Mouse (Mus musculus) liver, embryonic 15.5 days (tissue): ENCODE measurements at regions not wholly inside any gene's neighbourhood (a gene's known extent, or its start where the extent isn't known, plus 50 kb on each side); places are given as distances from the start of the nearest gene placed in this dataset.
A peak's percentile ranks its signal among the peaks of the same experiment; 100 is the strongest.

Experiments used
- ATAC-seq: fragments of 200-750 bp; cut with Nextera tagmentation; 2 replicates; pipeline ENCODE4 v1.8.0; 2017; ENCODE audit warnings: moderate number of reproducible peaks, mild to moderate bottlenecking, moderate library complexity; ENCODE audit not compliant: insufficient read depth
- H3K27ac ChIP-seq: fragments of 300-500 bp; sonication (generic); replicated peaks from 2 replicates; pipeline ENCODE4 v1.5.1; 2015; ENCODE audit warnings: mild to moderate bottlenecking, inconsistent platforms
- H3K27me3 ChIP-seq: fragments of 300-500 bp; sonication (generic); 2 replicates; pipeline ENCODE4 v1.6.1; 2015; ENCODE audit warnings: mild to moderate bottlenecking, inconsistent platforms
- H3K36me3 ChIP-seq: fragments of 300-500 bp; sonication (generic); replicated peaks from 2 replicates; pipeline ENCODE4 v1.6.1; 2015; ENCODE audit warnings: moderate library complexity, mild to moderate bottlenecking, inconsistent platforms
- H3K4me1 ChIP-seq: fragments of 300-500 bp; sonication (generic); replicated peaks from 2 replicates; pipeline ENCODE4 v1.6.1; 2015; ENCODE audit warnings: inconsistent platforms
- H3K4me2 ChIP-seq: fragments of 300-500 bp; sonication (generic); 2 replicates; pipeline ENCODE4 v1.6.1; 2015; ENCODE audit warnings: moderate library complexity, mild to moderate bottlenecking, inconsistent platforms
- H3K4me3 ChIP-seq: fragments of 300-500 bp; sonication (generic); replicated peaks from 2 replicates; pipeline ENCODE4 v1.5.1; 2015; ENCODE audit warnings: mild to moderate bottlenecking, inconsistent platforms
- H3K9ac ChIP-seq: fragments of 300-500 bp; sonication (generic); 2 replicates; pipeline ENCODE4 v1.6.1; 2015; ENCODE audit warnings: moderate library complexity, mild to moderate bottlenecking, inconsistent platforms
- H3K9me3 ChIP-seq: fragments of 300-500 bp; sonication (generic); replicated peaks from 2 replicates; pipeline ENCODE4 v1.6.1; 2016; ENCODE audit warnings: inconsistent platforms
- WGBS: fragments of 180-500 bp; shearing (Covaris S2); methylation state at CpG from one replicate; pipeline ENCODE4 v1.1.7; 2015; ENCODE audit warnings: mixed read lengths; ENCODE audit not compliant: insufficient replicate concordance; 5-methylcytosine and 5-hydroxymethylcytosine counted together

GRCm38 (mm10) chr6:100120017-100120944 is 167.0 kb downstream of the Rybp start:
- no peaks in the 10 kb centered on the region for H3K36me3 ChIP-seq
- no peak overlapping the region for H3K4me3 ChIP-seq
- H3K9ac ChIP-seq: no peak overlapping the region
- WGBS: 65% methylated on average over 16 of the region's 16 CpGs
- H3K4me2 ChIP-seq: no peak overlapping the region
- no peak for ATAC-seq
- 0 out of 2 replicates have a peak, but pooled peaks cover 3% of the 10 kb centered on the region for H3K27me3 ChIP-seq
- H3K4me1 ChIP-seq: no peaks in the 10 kb centered on the region
- no peaks in the 10 kb centered on the region for H3K9me3 ChIP-seq
- H3K27ac ChIP-seq: no peak overlapping the region

- Histone ChIP-seq H3K36me3 (no peaks in the 10 kb centered on the region), H3K9ac (no peak overlapping the region), H3K27me3 (0 out of 2 replicates have a peak, but pooled peaks cover 3% of the 10 kb centered on the region), H3K27ac (no peak overlapping the region), H3K4me3 (no peak overlapping the region), H3K4me2 (no peak overlapping the region), H3K9me3 (no peaks in the 10 kb centered on the region), H3K4me1 (0 out of 2 replicates have a peak, but pooled peaks cover 2% of the 10 kb centered on the region)
- no peak for ATAC-seq
- WGBS: 64% methylated on average over 3 of the region's 3 CpGs
These were observed 170.2 kb downstream of the Rybp start for GRCm38 (mm10) chr6:100117084-100117483.

GRCm38 (mm10) chr6:100113393-100114137 is 173.7 kb downstream of the Rybp start:
- no peak overlapping the region for H3K27ac ChIP-seq
- no peak overlapping the region for H3K9ac ChIP-seq
- no peak overlapping the region for H3K4me2 ChIP-seq
- H3K4me1 ChIP-seq: 0 out of 2 replicates have a peak, but pooled peaks cover 2% of the 10 kb centered on the region
- no peaks in the 10 kb centered on the region for H3K27me3 ChIP-seq
- WGBS: 49% methylated on average over 4 of the region's 4 CpGs
- H3K4me3 ChIP-seq: no peak overlapping the region
- no peaks in the 10 kb centered on the region for H3K9me3 ChIP-seq
- ATAC-seq: no peak
- no peaks in the 10 kb centered on the region for H3K36me3 ChIP-seq

GRCm38 (mm10) chr6:100110981-100111660 is 176.2 kb downstream of the Rybp start:
- no peak for ATAC-seq
- WGBS: 62% methylated on average over 2 of the region's 2 CpGs
- H3K9ac ChIP-seq: no peak overlapping the region
- H3K4me3 ChIP-seq: no peak overlapping the region
- no peaks in the 10 kb centered on the region for H3K9me3 ChIP-seq
- 0 out of 2 replicates have a peak, but pooled peaks cover 4% of the 10 kb centered on the region for H3K27me3 ChIP-seq
- H3K36me3 ChIP-seq: no peaks in the 10 kb centered on the region
- no peak overlapping the region for H3K4me2 ChIP-seq
- 0 out of 2 replicates have a peak, but pooled peaks cover 2% of the 10 kb centered on the region for H3K4me1 ChIP-seq
- H3K27ac ChIP-seq: no peak overlapping the region

- 0 out of 2 replicates have a peak, but pooled peaks cover 2% of the 10 kb centered on the region for H3K4me1 ChIP-seq
- 0 out of 2 replicates have a peak, but pooled peaks cover 4% of the 10 kb centered on the region for H3K27me3 ChIP-seq
- no peak overlapping the region for H3K4me3 ChIP-seq
- no peaks in the 10 kb centered on the region for H3K9me3 ChIP-seq
- WGBS: 12% methylated on average over 7 of the region's 7 CpGs
- 0 out of 2 replicates have a peak, but pooled peaks have one; percentile 25 for ATAC-seq
- H3K4me2 ChIP-seq: no peak overlapping the region
- no peaks in the 10 kb centered on the region for H3K36me3 ChIP-seq
- H3K9ac ChIP-seq: no peak overlapping the region
- no peak overlapping the region for H3K27ac ChIP-seq
These were observed 177.3 kb downstream of the Rybp start for GRCm38 (mm10) chr6:100109979-100110378.

- WGBS: 49% methylated on average over 3 of the region's 3 CpGs
- no peak for ATAC-seq
- H3K36me3 ChIP-seq: no peaks in the 10 kb centered on the region
These were observed 177.9 kb downstream of the Rybp start for GRCm38 (mm10) chr6:100109351-100109750.

GRCm38 (mm10) chr6:100107508-100107907 is 179.8 kb downstream of the Rybp start:
- Histone ChIP-seq H3K9me3 (no peaks in the 10 kb centered on the region), H3K9ac (no peak overlapping the region), H3K4me2 (no peak overlapping the region), H3K27me3 (peaks cover 4% of the 10 kb centered on the region; the same call in 1 of the 2 replicates), H3K36me3 (no peaks in the 10 kb centered on the region), H3K27ac (no peak overlapping the region), H3K4me1 (no peaks in the 10 kb centered on the region), H3K4me3 (no peak overlapping the region)
- WGBS: 60% methylated on average over 3 of the region's 3 CpGs
- no peak for ATAC-seq

More at GRCm38 (mm10) chr6:100109351-100109750, 177.9 kb downstream of the Rybp start:
- Histone ChIP-seq H3K4me1 (0 out of 2 replicates have a peak, but pooled peaks cover 2% of the 10 kb centered on the region), H3K9ac (no peak overlapping the region), H3K9me3 (no peaks in the 10 kb centered on the region), H3K4me3 (no peak overlapping the region), H3K4me2 (no peak overlapping the region), H3K27ac (no peak overlapping the region), H3K27me3 (0 out of 2 replicates have a peak, but pooled peaks cover 4% of the 10 kb centered on the region)

- 68% methylated on average over 5 of the region's 5 CpGs for WGBS
- Histone ChIP-seq H3K9ac (no peak overlapping the region), H3K36me3 (no peaks in the 10 kb centered on the region), H3K4me3 (no peak overlapping the region), H3K27me3 (peaks cover 4% of the 10 kb centered on the region; the same call in 1 of the 2 replicates), H3K4me1 (no peaks in the 10 kb centered on the region), H3K27ac (no peak overlapping the region), H3K4me2 (no peak overlapping the region), H3K9me3 (no peaks in the 10 kb centered on the region)
- no peak; the same call in 1 of the 2 replicates for ATAC-seq
These were observed 180.2 kb downstream of the Rybp start for GRCm38 (mm10) chr6:100107066-100107465.

GRCm38 (mm10) chr6:100100565-100101133 is 186.6 kb downstream of the Rybp start:
- no peak overlapping the region for H3K4me3 ChIP-seq
- H3K4me1 ChIP-seq: peaks cover 10% of the 10 kb centered on the region
- no peak for ATAC-seq
- no peaks in the 10 kb centered on the region for H3K36me3 ChIP-seq
- no peaks in the 10 kb centered on the region for H3K9me3 ChIP-seq
- no peak overlapping the region for H3K9ac ChIP-seq
- no peak overlapping the region for H3K27ac ChIP-seq
- no peaks in the 10 kb centered on the region; the same call in 1 of the 2 replicates for H3K27me3 ChIP-seq
- 51% methylated on average over 4 of the region's 4 CpGs for WGBS
- no peak overlapping the region for H3K4me2 ChIP-seq

- Histone ChIP-seq H3K9ac (no peak overlapping the region), H3K9me3 (no peaks in the 10 kb centered on the region), H3K27me3 (peaks cover 13% of the 10 kb centered on the region; the same call in 1 of the 2 replicates), H3K4me2 (peak overlapping the region; percentile 5; the same call in 1 of the 2 replicates), H3K27ac (no peak overlapping the region), H3K36me3 (no peaks in the 10 kb centered on the region), H3K4me1 (peaks cover 19% of the 10 kb centered on the region), H3K4me3 (no peak overlapping the region)
- ATAC-seq: peak; percentile 47
- 54% methylated on average over 13 of the region's 13 CpGs for WGBS
These were observed 190.7 kb downstream of the Rybp start for GRCm38 (mm10) chr6:100096393-100097125.
